Mouse (Mus musculus): ENCODE results near the gene Bbox1.

DNA sequence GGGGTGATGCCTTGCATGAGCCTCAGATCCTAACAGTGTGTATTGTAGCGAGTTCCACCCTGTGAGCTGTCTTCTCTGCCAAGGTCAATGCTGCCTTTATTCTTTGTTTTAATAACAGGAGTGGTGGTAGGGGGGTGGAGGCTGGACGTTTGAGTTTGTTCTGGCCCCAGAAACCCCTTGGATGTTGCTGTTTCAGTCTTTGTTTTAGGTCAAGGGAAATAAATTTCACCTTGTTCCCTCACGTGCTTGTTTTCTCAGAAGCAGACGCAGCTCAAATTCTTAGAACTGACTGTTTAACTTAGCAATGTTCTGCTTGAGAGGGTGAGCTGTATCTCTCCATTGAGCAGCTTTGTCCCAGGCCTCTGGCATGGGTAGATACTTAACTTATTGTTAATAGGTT is 87.9 kb downstream of the Bbox1 start:
- TF ChIP-seq CTCF (IDR thresholded peaks at IDR 0.05; ENCODE audit: borderline replicate concordance, control insufficient read depth, extremely low read depth, insufficient read depth, low read length, poor library complexity): no peak
- TF ChIP-seq POLR2A (IDR thresholded peaks at IDR 0.05; ENCODE audit: control insufficient read depth, extremely low read depth, insufficient read depth, low read length, poor library complexity): no peak

All from thymus, adult 2 months (tissue).